Mouse (Mus musculus): ENCODE results near the gene Coro1b.

GRCm38 (mm10) chr19:4142416-4143173 lies 5.8 kb upstream of the Coro1b start:
- TF ChIP-seq EP300 (IDR thresholded peaks at IDR 0.05; ENCODE audit: low read depth): no peak
- TF ChIP-seq CTCF (IDR thresholded peaks at IDR 0.05; ENCODE audit: low read depth): no peak

All from liver, postnatal 0 days (tissue).